Mouse (Mus musculus) CD4-positive, CD25-positive, alpha-beta regulatory T cell, adult 4 months (primary cell): ENCODE measurements around the gene Spsb2. TPM values are rescaled to one million over a fixed set of nuclear protein-coding genes. Genes with fewer than 3 reads are reported as not detected.
A peak's percentile ranks its signal among the peaks of the same experiment; 100 is the strongest.

ENCODE experiments used
- ATAC-seq: one replicate; pipeline ENCODE4 v1.8.0; 2017
- polyA plus RNA-seq, 2 experiments: library from polyadenylated mRNA; unstranded; fragments of 100-300 nt; shearing (Covaris generic); gene quantifications; one replicate each; pipeline ENCODE4 v1.2.1; 2017

Gene Spsb2
- polyA plus RNA-seq, 2 experiments from 2014 or later, result 1.7 to 3.4 TPM

GRCm38 (mm10) chr6:124857840-124858530 lies 49.5 kb downstream of the Spsb2 start:
- ATAC-seq, result no peak

GRCm38 (mm10) chr6:124858561-124859318 lies 50.3 kb downstream of the Spsb2 start:
- ATAC-seq, result no peak

GRCm38 (mm10) chr6:124859725-124860124 lies 51.3 kb downstream of the Spsb2 start:
- ATAC-seq, result peak; percentile 45

Other genes starting within 250 kb of the Spsb2 start
- gene C1rb, start 238.4 kb upstream of the Spsb2 start, polyA plus RNA-seq, result not detected
- not detected for gene C1s2, start 172.6 kb upstream of the Spsb2 start, polyA plus RNA-seq
- 10 to 100 TPM; 33.5 to 35.0 TPM for gene Lpcat3, start 145.6 kb upstream of the Spsb2 start, polyA plus RNA-seq
- gene Emg1, start 96.5 kb upstream of the Spsb2 start, polyA plus RNA-seq, result 100 to 1,000 TPM; 465 to 483 TPM
- 10 to 100 TPM; 56.1 to 59.9 TPM for gene Phb2, start 96.3 kb upstream of the Spsb2 start, polyA plus RNA-seq
- gene Ptpn6, start 69.9 kb upstream of the Spsb2 start, polyA plus RNA-seq, result 100 to 1,000 TPM; 187 to 310 TPM
- 100 to 1,000 TPM; 509 to 554 TPM for gene Grcc10, start 67.3 kb upstream of the Spsb2 start, polyA plus RNA-seq
- under 1 TPM in 1 of 2 experiments, not detected in 1; 0.36 TPM for gene Gm45234, start 52.6 kb upstream of the Spsb2 start, polyA plus RNA-seq
- gene Atn1, start 52.1 kb upstream of the Spsb2 start, polyA plus RNA-seq, result 1 to 10 TPM; 4.4 to 4.8 TPM
- gene Eno2, start 39.0 kb upstream of the Spsb2 start, polyA plus RNA-seq, result 1 to 10 TPM; 3.0 to 9.9 TPM
- gene Lrrc23, start 28.9 kb upstream of the Spsb2 start, polyA plus RNA-seq, result 1 to 10 TPM; 1.1 to 2.7 TPM
- gene Tpi1, start 5.6 kb downstream of the Spsb2 start, polyA plus RNA-seq, result 10 to 100 TPM; 65.7 to 90.0 TPM
- gene Usp5, start 20.8 kb downstream of the Spsb2 start, polyA plus RNA-seq, result 100 to 1,000 TPM in 1 of 2 experiments, 10 to 100 TPM in 1; 77.2 to 154 TPM
- gene Cdca3, start 20.9 kb downstream of the Spsb2 start, polyA plus RNA-seq, result 10 to 100 TPM in 1 of 2 experiments, 1 to 10 TPM in 1; 8.0 to 27.1 TPM
- gene Gnb3, start 31.6 kb downstream of the Spsb2 start, polyA plus RNA-seq, result not detected
- gene P3h3, start 49.1 kb downstream of the Spsb2 start, polyA plus RNA-seq, result under 1 TPM in 1 of 2 experiments, not detected in 1; 0.11 TPM
- gene Gpr162, start 55.3 kb downstream of the Spsb2 start, polyA plus RNA-seq, result not detected
- gene Cd4, start 79.6 kb downstream of the Spsb2 start, polyA plus RNA-seq, result 100 to 1,000 TPM; 268 to 648 TPM
- 10 to 100 TPM; 19.0 to 29.0 TPM for gene Lag3, start 103.0 kb downstream of the Spsb2 start, polyA plus RNA-seq
- gene Ptms, start 111.4 kb downstream of the Spsb2 start, polyA plus RNA-seq, result 10 to 100 TPM in 1 of 2 experiments, 1 to 10 TPM in 1; 5.4 to 10.6 TPM
- 10 to 100 TPM; 39.0 to 40.7 TPM for gene Mlf2, start 122.7 kb downstream of the Spsb2 start, polyA plus RNA-seq
- gene Cops7a, start 156.9 kb downstream of the Spsb2 start, polyA plus RNA-seq, result 10 to 100 TPM; 66.2 to 93.4 TPM
- under 1 TPM in 1 of 2 experiments, not detected in 1; 0.15 TPM for gene Pianp, start 188.0 kb downstream of the Spsb2 start, polyA plus RNA-seq
- gene Zfp384, start 200.5 kb downstream of the Spsb2 start, polyA plus RNA-seq, result 1 to 10 TPM; 3.9 to 4.4 TPM
- gene Ing4, start 231.1 kb downstream of the Spsb2 start, polyA plus RNA-seq, result 10 to 100 TPM; 48.3 to 64.6 TPM
- 10 to 100 TPM; 24.6 to 25.9 TPM for gene Acrbp, start 241.0 kb downstream of the Spsb2 start, polyA plus RNA-seq